Mouse (Mus musculus) left cerebral cortex, adult 18-20 months (tissue): ENCODE data around the gene Pigo. TPM values are rescaled to one million over a fixed set of nuclear protein-coding genes. Genes with fewer than 3 reads are reported as not detected.

Experiments
- DNase-seq, 2 experiments: peaks; one replicate each; pipeline ENCODE4 v3.0.0; 2021 to 2022; ENCODE audit warnings: low spot score in 2 of 2, mixed read lengths in 1 of 2
- total RNA-seq, 2 experiments: library from RNA; stranded (reverse); gene quantifications; 2 replicates each; pipeline ENCODE4 v1.2.3; 2021

Gene Pigo
- total RNA-seq, 2 experiments from 2014 or later = 24.1 to 25.4 TPM

GRCm38 (mm10) chr4:43038567-43039495 is 13.2 kb upstream of the Pigo start:
- DNase-seq = peak in 1 of 2 experiments; percentile 53

DNA sequence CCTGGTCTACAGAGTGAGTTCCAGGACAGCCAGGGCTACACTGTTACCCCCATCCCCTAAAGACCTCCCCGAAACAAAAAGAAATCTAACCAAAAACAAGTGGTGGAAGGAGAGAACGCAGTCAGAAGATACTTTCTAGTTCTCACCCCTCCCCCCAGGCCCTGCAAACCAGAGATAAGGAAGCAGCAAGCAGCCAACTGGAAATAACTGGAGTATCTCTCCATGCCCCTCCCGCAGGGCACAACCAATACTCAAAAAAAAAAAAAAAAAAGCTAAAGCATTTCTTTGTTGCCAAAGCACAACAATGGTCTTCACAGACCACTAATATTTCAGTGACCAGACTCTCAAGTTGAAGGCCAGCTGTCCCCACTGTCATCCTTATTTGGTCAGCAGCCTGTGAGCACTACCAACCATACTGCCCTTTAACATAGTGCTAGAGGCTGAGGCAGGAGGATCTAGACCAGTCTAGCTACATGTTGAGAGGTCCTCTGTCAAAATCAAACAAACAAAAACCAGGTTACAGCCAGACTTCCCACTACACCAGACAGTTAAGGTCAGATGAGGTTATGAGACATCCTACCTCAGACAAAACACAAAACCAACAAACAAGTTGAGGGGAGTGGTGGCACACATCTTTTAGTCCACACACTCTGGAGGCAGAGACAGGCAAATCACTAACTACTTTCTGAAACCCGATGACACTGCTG is 12.4 kb upstream of the Pigo start:
- DNase-seq = no peak

DNA sequence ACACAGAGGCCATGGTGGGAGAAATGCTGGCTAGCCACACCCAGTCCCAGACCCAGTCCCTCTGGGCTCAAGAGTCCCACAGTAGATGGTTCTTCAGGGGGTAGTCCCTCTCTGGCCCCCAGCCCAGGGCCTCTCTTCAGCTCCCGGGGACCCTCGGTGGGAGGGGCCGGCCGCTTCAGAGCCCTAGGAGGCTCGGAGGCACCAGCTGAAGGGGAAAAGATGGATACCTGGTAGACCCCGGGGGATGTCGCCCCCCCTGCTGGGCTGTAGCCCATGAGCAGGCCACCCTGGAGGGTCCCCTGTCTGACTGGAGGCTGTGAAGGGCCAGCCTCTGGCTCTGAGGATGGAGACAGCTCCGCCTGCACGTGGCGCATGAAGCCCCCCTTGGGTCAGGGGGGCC is 10.7 kb upstream of the Pigo start:
- no peak for DNase-seq

GRCm38 (mm10) chr4:43035851-43036250 is 10.2 kb upstream of the Pigo start:
- no peak for DNase-seq

DNA sequence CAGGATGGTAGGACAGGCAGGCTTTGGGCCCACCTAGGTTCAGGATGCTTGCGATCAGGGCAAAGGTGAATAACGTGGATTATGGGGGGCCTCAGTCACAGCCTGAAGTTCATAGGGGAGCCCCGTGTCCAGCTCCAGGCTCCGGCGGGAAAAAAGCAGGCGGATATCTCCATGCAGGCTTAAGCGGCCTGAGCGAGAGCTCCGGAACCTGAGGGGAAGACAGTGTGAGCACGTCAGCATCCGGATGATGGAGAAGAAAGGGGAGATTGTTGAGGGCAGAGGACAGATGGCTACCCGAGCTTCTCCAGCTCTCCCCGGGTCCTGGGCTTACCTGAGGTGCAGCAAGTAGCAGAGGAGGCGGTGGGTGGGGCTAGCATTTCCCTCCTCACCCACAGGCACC is 7.9 kb upstream of the Pigo start:
- DNase-seq = no peak

DNA sequence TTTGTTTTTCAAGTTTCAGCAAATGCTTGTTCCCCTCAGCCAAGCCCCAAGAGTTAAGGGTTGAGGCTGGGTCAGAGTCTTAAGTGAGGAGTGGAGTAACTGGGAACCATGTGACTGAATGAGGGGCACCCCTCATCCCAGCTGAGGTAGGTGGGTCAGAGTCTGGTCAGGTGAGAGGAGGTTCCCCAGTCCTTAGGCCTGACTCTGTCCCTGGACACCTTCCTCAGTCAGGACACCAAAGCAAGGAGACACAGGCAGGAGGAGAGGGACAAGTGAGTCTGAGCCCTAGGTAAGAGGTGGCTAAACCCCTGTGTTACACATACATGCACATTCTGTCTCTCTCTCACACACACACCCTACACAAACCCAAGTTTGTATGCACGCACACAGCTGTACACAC is 6.9 kb upstream of the Pigo start:
- no peak for DNase-seq

DNA sequence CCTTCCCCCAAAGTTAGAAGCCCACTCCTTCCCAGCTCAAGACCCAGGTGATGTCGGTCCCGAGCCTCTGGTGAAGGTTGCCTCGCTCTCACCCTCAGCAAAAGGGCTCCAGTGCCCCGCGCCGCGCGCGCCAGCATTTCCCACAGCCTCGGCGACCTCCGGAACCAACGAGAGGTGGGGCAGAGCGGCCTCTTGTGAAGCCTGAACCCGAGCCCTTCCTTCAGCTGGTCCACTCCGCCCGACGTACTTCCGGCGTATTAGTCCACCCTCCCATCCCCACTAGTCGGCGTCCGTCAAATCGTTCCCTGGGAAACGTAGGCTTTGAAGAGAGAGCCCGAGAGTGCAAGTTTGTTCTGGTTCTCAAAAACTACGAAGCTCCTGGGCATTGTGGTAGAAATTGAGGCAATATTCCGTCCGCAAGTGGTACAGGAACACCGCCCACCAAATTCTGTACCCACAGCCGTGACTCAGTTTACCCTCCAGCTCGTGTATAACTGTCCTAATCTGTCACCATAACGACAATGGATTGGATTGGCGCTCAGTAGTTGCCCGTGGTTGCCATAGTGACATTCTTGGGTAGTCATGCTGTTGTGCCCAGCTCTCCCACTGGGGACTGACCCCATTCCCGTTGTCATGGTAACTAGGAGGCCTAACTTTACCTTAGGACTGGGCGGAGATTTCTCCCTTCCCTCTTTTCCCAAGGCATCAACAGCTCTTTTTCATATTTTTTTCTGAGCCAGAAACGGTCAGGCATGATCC is 5.8 kb upstream of the Pigo start, which contains the start of gene Stoml2:
TSS of gene Stoml2 (minus strand) at position 474 of the 759 bp plus-strand sequence.
- DNase-seq = peak; percentile 89 to 92

- no peak for DNase-seq
Observed at GRCm38 (mm10) chr4:43030780-43031230, 5.2 kb upstream of the Pigo start.

DNA sequence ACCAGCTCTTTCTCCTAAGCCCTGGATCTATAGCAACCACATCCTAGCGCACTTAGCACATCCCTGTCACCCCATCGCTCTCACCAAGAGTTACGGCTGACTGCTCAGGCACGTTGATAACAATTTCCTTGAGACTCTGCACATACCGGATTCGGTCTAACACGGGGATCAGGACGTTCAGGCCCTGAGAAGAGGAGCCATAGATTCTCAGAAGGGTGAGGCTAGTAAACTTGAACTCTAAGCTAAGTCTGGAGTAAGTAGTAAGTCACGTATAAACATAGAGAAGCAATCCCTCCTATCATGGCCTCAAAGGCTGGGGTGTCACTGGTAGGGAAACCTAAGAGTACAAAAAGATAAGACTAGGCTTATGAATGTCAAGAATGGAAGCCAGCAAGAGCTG is 4.7 kb upstream of the Pigo start:
- DNase-seq = no peak

- DNase-seq = no peak
Observed at GRCm38 (mm10) chr4:43029749-43030148, 4.1 kb upstream of the Pigo start.

DNA sequence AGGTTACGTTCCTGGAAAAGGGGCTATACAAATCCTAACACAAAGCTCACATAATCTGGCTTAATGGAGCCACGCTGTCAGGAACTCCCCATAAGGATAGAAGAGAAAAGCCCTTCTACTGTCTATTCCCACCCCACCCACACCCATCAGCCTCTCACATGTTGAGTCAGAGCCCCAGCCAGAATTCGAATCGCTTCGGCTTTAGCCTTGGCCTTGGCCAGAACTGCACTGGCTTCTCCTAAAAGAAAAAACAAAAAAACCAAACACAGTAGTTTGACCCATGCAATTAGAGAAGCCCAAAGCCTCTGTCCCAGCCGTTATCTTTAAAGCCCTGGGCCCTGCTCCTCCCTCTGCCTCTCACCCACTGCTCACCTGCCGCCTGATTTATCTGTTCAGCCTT is 3.5 kb upstream of the Pigo start:
- DNase-seq = no peak

- no peak for DNase-seq
Observed at GRCm38 (mm10) chr4:43024673-43025072, 946 bp downstream of the Pigo start.

DNA sequence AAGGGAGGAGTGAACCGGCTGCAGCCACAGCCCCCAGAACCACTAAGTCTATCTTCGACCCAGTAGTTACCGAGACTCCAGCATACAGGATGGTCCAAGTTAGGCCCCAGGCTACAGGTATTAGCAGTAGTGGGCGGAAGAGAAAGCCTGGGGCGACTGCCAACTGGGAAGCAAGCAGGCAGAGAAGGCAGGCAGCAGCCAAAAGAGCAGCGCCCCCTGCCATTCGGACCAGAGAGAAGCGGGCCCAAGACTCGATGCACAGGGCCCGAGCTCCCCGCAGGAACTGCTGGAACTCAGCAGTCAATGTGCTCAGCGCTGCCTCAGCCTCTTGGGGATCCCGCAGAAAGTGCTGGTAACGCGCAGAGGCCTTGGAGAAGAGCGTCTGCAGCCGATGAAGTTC is 4.3 kb downstream of the Pigo start:
- DNase-seq = no peak

- no peak for DNase-seq
Observed at GRCm38 (mm10) chr4:43020876-43021275, 4.7 kb downstream of the Pigo start.

- no peak for DNase-seq
Observed at GRCm38 (mm10) chr4:43019641-43020465, 5.8 kb downstream of the Pigo start.

GRCm38 (mm10) chr4:43019176-43019575 is 6.4 kb downstream of the Pigo start:
- no peak for DNase-seq

- DNase-seq = no peak
Observed at GRCm38 (mm10) chr4:43018156-43018555, 7.5 kb downstream of the Pigo start.

DNA sequence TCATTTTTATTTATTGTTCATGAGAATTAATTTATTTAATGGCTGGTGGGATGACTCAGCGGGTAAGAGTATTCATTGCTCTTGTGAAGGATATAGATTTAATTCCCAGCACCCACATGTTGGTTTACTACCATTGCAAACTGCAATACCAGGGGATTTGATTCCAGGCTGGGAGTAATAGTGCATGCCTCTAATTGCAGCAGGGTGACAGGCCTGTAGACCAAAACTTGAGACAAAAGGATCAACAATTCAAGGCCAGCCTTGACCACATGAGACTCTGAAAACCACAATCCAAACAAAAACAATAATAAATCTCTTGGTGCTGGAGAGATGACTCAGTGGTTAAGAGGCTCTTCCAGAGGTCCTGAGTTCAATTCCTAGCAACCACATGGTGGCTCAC is 13.5 kb downstream of the Pigo start:
- DNase-seq = no peak

DNA sequence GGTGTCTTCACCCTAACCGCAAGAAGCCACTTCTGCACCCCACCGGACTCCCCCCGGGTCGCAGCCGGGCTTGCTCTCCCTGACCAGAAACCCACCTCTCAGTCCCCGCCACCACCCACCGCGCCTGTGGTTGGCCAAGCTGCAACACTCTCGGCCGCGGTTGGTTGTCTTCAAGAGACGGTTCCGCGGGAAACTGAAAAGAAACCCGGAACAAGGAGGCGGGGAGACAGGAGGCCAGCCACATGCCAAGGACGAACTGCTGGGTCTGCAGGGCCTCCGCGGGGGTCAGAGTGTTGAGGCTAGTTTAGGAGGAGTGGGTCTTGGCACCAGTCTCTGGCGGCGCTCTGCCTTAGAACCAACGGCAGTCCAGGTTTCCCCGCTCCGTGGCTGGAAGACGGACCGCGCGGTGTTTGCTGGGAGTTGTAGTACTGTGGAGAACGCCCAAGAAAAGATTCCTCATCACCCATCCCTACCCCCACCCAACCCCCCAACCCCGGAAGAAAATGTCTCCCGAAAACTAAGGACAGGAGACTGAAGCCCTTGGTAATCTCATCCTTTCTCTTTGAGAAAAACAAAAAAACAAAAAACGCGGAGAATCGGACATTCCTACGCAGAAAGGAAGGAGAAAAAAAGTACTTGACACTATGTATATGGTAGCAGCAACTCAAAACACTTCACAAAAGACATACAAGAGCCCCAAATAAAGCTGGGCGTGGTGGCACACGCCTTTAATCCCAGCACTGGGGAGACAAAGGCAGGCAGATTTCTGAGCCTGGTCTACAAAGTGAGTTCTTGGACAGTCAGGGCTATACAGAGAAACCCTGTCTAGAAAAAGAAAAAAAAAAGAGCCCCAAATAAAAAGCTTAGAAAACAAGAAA is 15.2 kb downstream of the Pigo start, which contains the start of gene Fancg:
TSS of gene Fancg (minus strand) at position 346 of the 878 bp plus-strand sequence.
- DNase-seq = peak; percentile 84 to 88
